Mouse (Mus musculus) gastrocnemius, postnatal 36 days (tissue): ENCODE measurements around the gene Mad1l1. TPM values are rescaled to one million over a fixed set of nuclear protein-coding genes. Genes with fewer than 3 reads are reported as not detected.
A peak's percentile ranks its signal among the peaks of the same experiment; 100 is the strongest.

Source experiments
- DNase-seq, 2 experiments: peaks; one replicate each; pipeline ENCODE4 v3.0.0; 2022
- intact Hi-C: fragments of 180-260 bp; cut with DNase I; formaldehyde crosslinking; loops from one replicate; pipeline ENCODE4 v1.15.1; 2025
- total RNA-seq, 2 experiments: library from RNA; stranded (reverse); gene quantifications; 2 replicates each; pipeline ENCODE4 v1.2.3; 2021

Gene Mad1l1
- total RNA-seq, 2 experiments from 2014 or later, result 6.5 to 7.1 TPM

GRCm38 (mm10) chr5:140332519-140332918 is 11.2 kb upstream of the Mad1l1 start:
- DNase-seq, result no peak
- intact Hi-C loops, result loop anchor here (2.0 kb wide), 1 partner anchor 494 kb away; no protein-coding TSS in a partner anchor

GRCm38 (mm10) chr5:140331615-140332512 is 10.5 kb upstream of the Mad1l1 start, which contains the start of gene Mrm2:
TSS of gene Mrm2 (minus strand) at chr5:140331898.
- intact Hi-C loops, result loop anchor here (2.0 kb wide), 1 partner anchor 493 kb away; no protein-coding TSS in a partner anchor
- peak; percentile 80 to 81 for DNase-seq

GRCm38 (mm10) chr5:140324058-140324457 is 2.7 kb upstream of the Mad1l1 start:
- intact Hi-C loops, result loop anchor here (10.0 kb wide), 1 partner anchor 381 kb away; the partner anchor contains the start of genes Brat1 and Iqce
- no peak for DNase-seq

GRCm38 (mm10) chr5:140321756-140322575 is 614 bp upstream of the Mad1l1 start:
- intact Hi-C loops, result loop anchor here (10.0 kb wide), 1 partner anchor 383 kb away; the partner anchor contains the start of genes Brat1 and Iqce

GRCm38 (mm10) chr5:140316716-140317115 is 4.6 kb downstream of the Mad1l1 start:
- no peak for DNase-seq
- intact Hi-C loops, result no loop called here

More at GRCm38 (mm10) chr5:140321756-140322575, 614 bp upstream of the Mad1l1 start:
- DNase-seq, result no peak

- intact Hi-C loops, result no loop called here
- no peak for DNase-seq
Measured at GRCm38 (mm10) chr5:140307602-140308001, 13.8 kb downstream of the Mad1l1 start.

- intact Hi-C loops, result no loop called here
- peak in 1 of 2 experiments; percentile 14 for DNase-seq
Measured at GRCm38 (mm10) chr5:140306016-140306415, 15.3 kb downstream of the Mad1l1 start.

GRCm38 (mm10) chr5:140298291-140298690 is 23.1 kb downstream of the Mad1l1 start:
- intact Hi-C loops, result loop anchor here (5.0 kb wide), 1 partner anchor 461 kb away; no protein-coding TSS in a partner anchor
- DNase-seq, result no peak

GRCm38 (mm10) chr5:140292152-140292551 is 29.2 kb downstream of the Mad1l1 start:
- DNase-seq, result peak in 1 of 2 experiments; percentile 16

GRCm38 (mm10) chr5:140289161-140289560 is 32.2 kb downstream of the Mad1l1 start:
- intact Hi-C loops, result no loop called here
- DNase-seq, result no peak

More at GRCm38 (mm10) chr5:140292152-140292551, 29.2 kb downstream of the Mad1l1 start:
- intact Hi-C loops, result loop anchor here (5.0 kb wide), 1 partner anchor 385 kb away; the partner anchor contains the start of gene Elfn1

- intact Hi-C loops, result no loop called here
Measured at GRCm38 (mm10) chr5:140288287-140288686, 33.1 kb downstream of the Mad1l1 start.

GRCm38 (mm10) chr5:140284761-140285160 is 36.6 kb downstream of the Mad1l1 start:
- intact Hi-C loops, result no loop called here
- no peak for DNase-seq

More at GRCm38 (mm10) chr5:140288287-140288686, 33.1 kb downstream of the Mad1l1 start:
- DNase-seq, result no peak

- intact Hi-C loops, result no loop called here
- no peak for DNase-seq
Measured at GRCm38 (mm10) chr5:140284011-140284410, 37.3 kb downstream of the Mad1l1 start.

GRCm38 (mm10) chr5:140282900-140283299 is 38.5 kb downstream of the Mad1l1 start:
- DNase-seq, result no peak
- intact Hi-C loops, result no loop called here

GRCm38 (mm10) chr5:140282376-140282775 is 39.0 kb downstream of the Mad1l1 start:
- intact Hi-C loops, result no loop called here
- DNase-seq, result no peak

GRCm38 (mm10) chr5:140280205-140280604 is 41.1 kb downstream of the Mad1l1 start:
- intact Hi-C loops, result no loop called here

GRCm38 (mm10) chr5:140276779-140277178 is 44.6 kb downstream of the Mad1l1 start:
- intact Hi-C loops, result no loop called here
- DNase-seq, result no peak

More at GRCm38 (mm10) chr5:140280205-140280604, 41.1 kb downstream of the Mad1l1 start:
- DNase-seq, result no peak

GRCm38 (mm10) chr5:140270976-140271685 is 50.2 kb downstream of the Mad1l1 start:
- intact Hi-C loops, result no loop called here
- DNase-seq, result no peak

- intact Hi-C loops, result no loop called here
- DNase-seq, result no peak
Measured at GRCm38 (mm10) chr5:140268396-140268795, 53.0 kb downstream of the Mad1l1 start.

- intact Hi-C loops, result no loop called here
- no peak for DNase-seq
Measured at GRCm38 (mm10) chr5:140267061-140267460, 54.3 kb downstream of the Mad1l1 start.
